Comparison of ENCODE assay signal across 9 mouse cellular contexts in genomic region chr10:97312509-97312908, GRCm38 (mm10).
DNase-seq lines count a peak whose midpoint lies in the region; ATAC-seq lines count a peak whose summit lies in the region.
"Had no signal": no experiment of that assay in that cellular context is flagged by ENCODE, and none has a peak within 500 bp of the region (broad histone marks: within the 10 kb centered on the region; RNA-seq: fewer than 3 reads in every experiment).

No protein-coding gene starts in this region.

- peak overlapping the region; percentile 94 for H3K27ac ChIP-seq in heart, embryonic 10.5 days
- peak overlapping the region; percentile 44; the same call in 1 of the 2 replicates for H3K27ac ChIP-seq in forebrain, embryonic 14.5 days (ENCODE audit: low read depth, low read length)
- no peak overlapping the region for H3K27ac ChIP-seq in liver, embryonic 11.5 days (ENCODE audit: low read depth, low read length)

- no peaks in the 10 kb centered on the region for H3K9me3 ChIP-seq in heart, embryonic 10.5 days
- no peaks in the 10 kb centered on the region for H3K9me3 ChIP-seq in forebrain, embryonic 14.5 days (replicated peaks; ENCODE audit: control insufficient read depth, low read length)
- H3K9me3 ChIP-seq in liver, embryonic 11.5 days (ENCODE audit: control insufficient read depth, low read length) = no peaks in the 10 kb centered on the region

- peak overlapping the region; percentile 79 for H3K4me2 ChIP-seq in forebrain, embryonic 14.5 days (ENCODE audit: low read length)
- peak overlapping the region; percentile 76 for H3K4me2 ChIP-seq in liver, embryonic 11.5 days

- ATAC-seq in forebrain, embryonic 14.5 days = peak; percentile 25
- no peak for ATAC-seq in liver, embryonic 11.5 days (replicated peaks; ENCODE audit: low FRiP score)
- ATAC-seq in neutrophil, adult 5-6 weeks (ENCODE audit: extremely low read depth, insufficient number of reproducible peaks, low FRiP score, poor library complexity, severe bottlenecking) = peak; percentile 65

- 51% methylated on average over 12 of the region's 12 CpGs for WGBS in heart, embryonic 10.5 days
- 12% methylated on average over 12 of the region's 12 CpGs for WGBS in forebrain, embryonic 14.5 days
- WGBS in liver, embryonic 11.5 days = 45% methylated on average over 12 of the region's 12 CpGs

- no peaks in the 10 kb centered on the region for H3K27me3 ChIP-seq in heart, embryonic 10.5 days (ENCODE audit: insufficient read depth, poor library complexity, severe bottlenecking)
- no peaks in the 10 kb centered on the region for H3K27me3 ChIP-seq in forebrain, embryonic 14.5 days (replicated peaks; ENCODE audit: control insufficient read depth, insufficient read depth, low read length)
- H3K27me3 ChIP-seq in liver, embryonic 11.5 days (replicated peaks; ENCODE audit: control insufficient read depth, insufficient read depth, low read length) = no peaks in the 10 kb centered on the region

- DNase-seq in heart, embryonic 10.5 days (ENCODE audit: low spot score) = no peak
- DNase-seq in heart, adult 9 months (ENCODE audit: low spot score in 2 of 2) = no peak
- DNase-seq in A20 (ENCODE audit: low read depth, low spot score) = peak; percentile 81
- DNase-seq in forebrain, embryonic 14.5 days (ENCODE audit: low spot score) = no peak
- no peak for DNase-seq in liver, embryonic 11.5 days (ENCODE audit: low spot score)
- no peak for DNase-seq in adrenal gland, adult 8-10 months
- DNase-seq in right cerebral cortex, postnatal 14 days = no peak

- H3K4me1 ChIP-seq in heart, embryonic 10.5 days = no peaks in the 10 kb centered on the region
- H3K4me1 ChIP-seq in forebrain, embryonic 14.5 days (ENCODE audit: control insufficient read depth, insufficient read depth, low read length) = 0 out of 2 replicates have a peak, but pooled peaks cover 3% of the 10 kb centered on the region
- H3K4me1 ChIP-seq in liver, embryonic 11.5 days (replicated peaks; ENCODE audit: control insufficient read depth, insufficient read depth, low read length) = no peaks in the 10 kb centered on the region

- H3K36me3 ChIP-seq in heart, embryonic 10.5 days = no peaks in the 10 kb centered on the region
- H3K36me3 ChIP-seq in forebrain, embryonic 14.5 days (ENCODE audit: control insufficient read depth, insufficient read depth, low read length) = no peaks in the 10 kb centered on the region
- no peaks in the 10 kb centered on the region for H3K36me3 ChIP-seq in liver, embryonic 11.5 days (ENCODE audit: control insufficient read depth, insufficient read depth, low read length)
- H3K36me3 ChIP-seq: G1E had no signal

- H3K9ac ChIP-seq in forebrain, embryonic 14.5 days (ENCODE audit: low read length) = peak overlapping the region; percentile 56
- H3K9ac ChIP-seq in liver, embryonic 11.5 days (ENCODE audit: low read depth, low read length) = no peak overlapping the region

- peak overlapping the region; percentile 65 for H3K4me3 ChIP-seq in heart, embryonic 10.5 days
- H3K4me3 ChIP-seq in forebrain, embryonic 14.5 days (ENCODE audit: low read depth, low read length) = peak overlapping the region; percentile 26
- H3K4me3 ChIP-seq in liver, embryonic 11.5 days (ENCODE audit: low read depth, low read length) = peak overlapping the region; percentile 52; the same call in 1 of the 2 replicates
